Mouse (Mus musculus) kidney, embryonic 14.5 days (tissue): Measurements from ENCODE around the gene Olfr50. TPM values are rescaled to one million over a fixed set of nuclear protein-coding genes. Genes with fewer than 3 reads are reported as not detected.

Experiments used
- ATAC-seq: fragments of 200-750 bp; cut with Nextera tagmentation; 2 replicates; pipeline ENCODE4 v1.8.0; 2017; ENCODE audit warnings: moderate number of reproducible peaks, mild to moderate bottlenecking, moderate TSS enrichment, moderate library complexity; ENCODE audit not compliant: low FRiP score, low TSS enrichment
- H3K27ac ChIP-seq: fragments of 300-500 bp; sonication (generic); 2 replicates; pipeline ENCODE4 v1.5.1; 2014; ENCODE audit warnings: low read depth, mild to moderate bottlenecking, low read length, moderate library complexity, mixed read lengths
- H3K27me3 ChIP-seq: fragments of 300-500 bp; sonication (generic); 2 replicates; pipeline ENCODE4 v1.6.1; 2014; ENCODE audit warnings: mild to moderate bottlenecking, low read length; ENCODE audit not compliant: control insufficient read depth, insufficient read depth
- H3K36me3 ChIP-seq: fragments of 300-500 bp; sonication (generic); 2 replicates; pipeline ENCODE4 v1.6.1; 2014; ENCODE audit warnings: low read length, mixed read lengths; ENCODE audit not compliant: control insufficient read depth, insufficient read depth
- H3K4me1 ChIP-seq: fragments of 300-500 bp; sonication (generic); 2 replicates; pipeline ENCODE4 v1.6.1; 2014; ENCODE audit warnings: low read length, mixed read lengths; ENCODE audit not compliant: control insufficient read depth, insufficient read depth
- H3K4me2 ChIP-seq: fragments of 300-500 bp; sonication (generic); replicated peaks from 2 replicates; pipeline ENCODE4 v1.6.1; 2014; ENCODE audit warnings: low read depth, mild to moderate bottlenecking, low read length
- H3K4me3 ChIP-seq: fragments of 300-500 bp; sonication (generic); 2 replicates; pipeline ENCODE4 v1.5.1; 2014; ENCODE audit warnings: mild to moderate bottlenecking, low read length
- H3K9ac ChIP-seq: fragments of 300-500 bp; sonication (generic); 2 replicates; pipeline ENCODE4 v1.6.1; 2014; ENCODE audit warnings: low read depth, mild to moderate bottlenecking, low read length, moderate library complexity
- H3K9me3 ChIP-seq: fragments of 300-500 bp; sonication (generic); 2 replicates; pipeline ENCODE4 v1.6.1; 2016; ENCODE audit warnings: low read length; ENCODE audit not compliant: control insufficient read depth
- WGBS: fragments of 180-500 bp; shearing (Covaris S2); extraction: QIAGEN DNeasy Blood & Tissue Kit; methylation state at CpG from one replicate; pipeline ENCODE4 v1.1.7; 2014; 5-methylcytosine and 5-hydroxymethylcytosine counted together
- polyA plus RNA-seq: library from polyadenylated mRNA; unstranded; fragments of >200 nt; fragmentation: Nextera tagmentation; extraction: Ambion mirVana; gene quantifications from 2 replicates; pipeline ENCODE4 v1.2.1, GENCODE M21; 2014

The Olfr50 gene
- not detected in 2 replicates for polyA plus RNA-seq

DNA sequence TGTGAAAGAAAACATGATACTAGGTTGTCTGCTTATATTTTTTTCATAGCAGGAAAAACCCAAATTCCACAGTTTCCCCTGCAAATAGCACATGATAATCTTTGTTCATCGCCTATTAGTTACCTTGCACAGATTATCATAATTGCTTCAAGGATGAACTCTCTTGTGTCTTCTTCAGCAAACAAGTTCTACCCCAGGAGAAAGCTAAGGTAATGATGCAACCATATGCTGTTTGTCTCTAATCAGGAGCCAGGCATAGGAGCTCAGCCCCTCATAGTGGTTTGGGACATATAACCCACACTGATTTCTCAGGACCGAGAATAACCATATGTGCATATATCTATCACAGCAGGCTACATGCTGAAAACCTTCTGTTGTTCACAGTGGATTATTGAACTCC lies at the start of gene Olfr50:
Gene Olfr50, plus strand, starts transcription at position 301 of the 400 bp plus-strand sequence.
- H3K4me2 ChIP-seq = no peak within 1 kb of the TSS
- no peaks in the 10 kb centered on the region for H3K4me1 ChIP-seq
- H3K27me3 ChIP-seq = no peaks in the 10 kb centered on the region
- no peak within 1 kb of the TSS for H3K4me3 ChIP-seq
- no peak within 1 kb of the TSS for H3K9ac ChIP-seq
- no peaks in the 10 kb centered on the region for H3K9me3 ChIP-seq
- H3K27ac ChIP-seq = no peak within 1 kb of the TSS
- no peaks in the 10 kb centered on the region for H3K36me3 ChIP-seq
- 84% methylated on average over 2 of the region's 2 CpGs for WGBS
- ATAC-seq = no peak

DNA sequence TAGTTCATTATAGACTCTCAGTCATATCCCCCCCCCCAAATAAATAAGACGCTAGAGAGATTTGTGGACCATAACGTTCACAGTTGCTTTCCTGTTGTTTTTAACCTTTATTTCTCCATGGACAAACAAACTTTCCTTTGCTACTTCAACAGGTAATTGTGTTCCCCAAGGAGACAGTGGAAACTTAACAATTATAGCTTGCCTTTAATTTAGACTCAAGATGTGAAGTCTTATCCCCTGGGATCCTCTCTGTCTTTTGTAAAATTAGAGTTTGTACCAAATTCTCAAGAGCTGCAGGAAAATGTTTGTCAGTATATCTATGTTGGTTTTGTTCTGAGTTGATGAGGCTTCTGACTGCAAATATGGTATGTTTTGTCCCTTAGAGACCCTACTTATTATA lies 6.4 kb upstream of the Olfr50 start, which contains the start of gene Olfr348:
Gene Olfr348, plus strand, starts transcription at position 301 of the 400 bp plus-strand sequence.
- Histone ChIP-seq H3K27ac (no peak within 1 kb of the TSS), H3K9ac (no peak within 1 kb of the TSS), H3K4me2 (no peak within 1 kb of the TSS), H3K27me3 (no peaks in the 10 kb centered on the region), H3K36me3 (no peaks in the 10 kb centered on the region), H3K9me3 (no peaks in the 10 kb centered on the region), H3K4me3 (no peak within 1 kb of the TSS), H3K4me1 (no peaks in the 10 kb centered on the region)
- 80% methylated on average over 2 of the region's 2 CpGs for WGBS
- no peak for ATAC-seq

DNA sequence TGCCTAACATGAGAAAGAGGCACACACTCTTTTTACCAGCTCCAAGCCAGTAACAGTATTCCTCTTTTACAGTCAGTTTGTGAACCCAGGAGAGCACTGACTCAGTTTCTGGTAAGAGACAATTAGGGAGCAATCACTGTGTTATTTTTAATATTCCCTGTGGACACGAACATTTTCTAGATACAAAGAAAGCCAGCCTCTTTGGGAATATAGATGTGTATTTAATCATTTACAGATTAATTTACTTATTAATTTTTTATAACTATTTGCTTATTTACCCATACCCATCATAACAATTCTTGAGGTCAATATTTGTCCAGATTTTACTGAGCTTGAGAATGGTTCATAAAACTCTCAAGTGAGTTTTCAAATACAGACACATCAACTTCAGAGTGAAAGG lies 26.6 kb downstream of the Olfr50 start, which contains the start of gene Olfr3:
Gene Olfr3, minus strand, starts transcription at position 101 of the 400 bp plus-strand sequence.
- no peak within 1 kb of the TSS for H3K9ac ChIP-seq
- WGBS = 67% methylated on average over 1 of the region's 1 CpGs
- H3K27me3 ChIP-seq = no peaks in the 10 kb centered on the region
- ATAC-seq = no peak
- H3K4me2 ChIP-seq = no peak within 1 kb of the TSS
- H3K4me1 ChIP-seq = no peaks in the 10 kb centered on the region
- peaks cover 3% of the 10 kb centered on the region; the same call in 1 of the 2 replicates for H3K9me3 ChIP-seq
- H3K27ac ChIP-seq = no peak within 1 kb of the TSS
- no peaks in the 10 kb centered on the region for H3K36me3 ChIP-seq
- H3K4me3 ChIP-seq = no peak within 1 kb of the TSS

DNA sequence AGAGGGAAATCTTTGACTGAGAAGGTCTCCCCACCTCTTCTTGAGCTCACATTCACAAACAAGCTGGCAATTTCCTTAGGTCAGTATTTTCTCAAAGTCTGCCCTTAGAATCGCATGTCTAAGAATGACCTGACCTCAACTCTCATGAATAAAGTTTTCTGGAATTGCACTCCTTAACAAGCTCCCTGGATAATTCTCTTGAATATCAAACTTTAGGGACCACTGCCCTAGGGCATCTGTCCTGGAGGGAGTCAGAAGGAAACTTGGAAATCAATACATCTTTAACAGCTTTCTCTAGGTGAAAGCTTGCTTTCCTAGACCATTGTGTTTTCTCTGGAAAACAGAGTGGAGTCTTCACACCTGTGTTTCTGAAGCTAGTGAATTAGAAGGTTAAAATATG lies 55.7 kb downstream of the Olfr50 start, which contains the start of gene Olfr350:
Gene Olfr350, plus strand, starts transcription at position 301 of the 400 bp plus-strand sequence.
- no peaks in the 10 kb centered on the region for H3K36me3 ChIP-seq
- H3K9ac ChIP-seq = no peak within 1 kb of the TSS
- WGBS = 88% methylated on average over 1 of the region's 1 CpGs

More for the DNA sequence above, 55.7 kb downstream of the Olfr50 start, which contains the start of gene Olfr350:
- no peak within 1 kb of the TSS for H3K27ac ChIP-seq
- H3K4me2 ChIP-seq = no peak within 1 kb of the TSS
- no peak within 1 kb of the TSS for H3K4me3 ChIP-seq
- no peak for ATAC-seq
- H3K4me1 ChIP-seq = no peaks in the 10 kb centered on the region
- H3K27me3 ChIP-seq = no peaks in the 10 kb centered on the region
- H3K9me3 ChIP-seq = peaks cover 7% of the 10 kb centered on the region

Other genes with a start within 250 kb of the Olfr50 start
- gene Olfr344, start 223.9 kb upstream of the Olfr50 start, polyA plus RNA-seq = not detected in 2 replicates
- not detected in 2 replicates for gene Olfr345, start 150.5 kb upstream of the Olfr50 start, polyA plus RNA-seq
- not detected in 2 replicates for gene Olfr346, start 104.8 kb upstream of the Olfr50 start, polyA plus RNA-seq
- not detected in 2 replicates for gene Olfr347, start 58.6 kb upstream of the Olfr50 start, polyA plus RNA-seq
- gene Olfr348, start 6.3 kb upstream of the Olfr50 start, polyA plus RNA-seq = not detected in 2 replicates
- gene Olfr3, start 26.5 kb downstream of the Olfr50 start, polyA plus RNA-seq = not detected in 2 replicates
- not detected in 2 replicates for gene Olfr350, start 55.8 kb downstream of the Olfr50 start, polyA plus RNA-seq
- gene Olfr351, start 72.1 kb downstream of the Olfr50 start, polyA plus RNA-seq = not detected in 2 replicates
- not detected in 2 replicates for gene Olfr352, start 77.9 kb downstream of the Olfr50 start, polyA plus RNA-seq
- not detected in 2 replicates for gene Olfr353, start 102.4 kb downstream of the Olfr50 start, polyA plus RNA-seq
- not detected in 2 replicates for gene Olfr354, start 115.1 kb downstream of the Olfr50 start, polyA plus RNA-seq
- not detected in 2 replicates for gene Olfr355, start 138.4 kb downstream of the Olfr50 start, polyA plus RNA-seq
- gene Olfr356, start 146.6 kb downstream of the Olfr50 start, polyA plus RNA-seq = not detected in 2 replicates
- not detected in 2 replicates for gene Olfr357, start 203.3 kb downstream of the Olfr50 start, polyA plus RNA-seq
- gene Olfr358, start 218.8 kb downstream of the Olfr50 start, polyA plus RNA-seq = not detected in 2 replicates